8 mouse cellular contexts compared by ENCODE assay signal in genomic region chr16:33584455-33585082, GRCm38 (mm10).
DNase-seq lines count a peak whose midpoint lies in the region; ATAC-seq and TF ChIP-seq lines count a peak whose summit lies in the region.

No protein-coding gene starts in this region.

- no peaks in the 10 kb centered on the region for H3K36me3 ChIP-seq in embryonic facial prominence, embryonic 13.5 days
- H3K36me3 ChIP-seq in hindbrain, embryonic 12.5 days: no peaks in the 10 kb centered on the region
- no peaks in the 10 kb centered on the region for H3K36me3 ChIP-seq in limb, embryonic 15.5 days

- no peaks in the 10 kb centered on the region for H3K27me3 ChIP-seq in embryonic facial prominence, embryonic 13.5 days
- H3K27me3 ChIP-seq in hindbrain, embryonic 12.5 days: no peaks in the 10 kb centered on the region
- no peaks in the 10 kb centered on the region for H3K27me3 ChIP-seq in limb, embryonic 15.5 days

- peak overlapping the region; percentile 43 for H3K4me3 ChIP-seq in gastrocnemius, adult 2 months
- H3K4me3 ChIP-seq in embryonic facial prominence, embryonic 13.5 days: peak overlapping the region; percentile 32
- H3K4me3 ChIP-seq in hindbrain, embryonic 12.5 days: 0 out of 2 replicates have a peak overlapping the region, but pooled peaks have one; percentile 3
- peak overlapping the region; percentile 18 for H3K4me3 ChIP-seq in limb, embryonic 15.5 days

- TF ChIP-seq CTCF in gastrocnemius, adult 2 months (IDR thresholded peaks at IDR 0.05): no peak

- intact Hi-C loops in gastrocnemius, adult 2 months (cut with DNase I): no loop called here

- H3K4me2 ChIP-seq in embryonic facial prominence, embryonic 13.5 days: peak overlapping the region; percentile 57
- peak overlapping the region; percentile 42 for H3K4me2 ChIP-seq in hindbrain, embryonic 12.5 days (replicated peaks)
- peak overlapping the region; percentile 43 for H3K4me2 ChIP-seq in limb, embryonic 15.5 days

- no peaks in the 10 kb centered on the region for H3K9me3 ChIP-seq in embryonic facial prominence, embryonic 13.5 days
- no peaks in the 10 kb centered on the region for H3K9me3 ChIP-seq in hindbrain, embryonic 12.5 days (replicated peaks)
- no peaks in the 10 kb centered on the region for H3K9me3 ChIP-seq in limb, embryonic 15.5 days

- ATAC-seq in embryonic facial prominence, embryonic 13.5 days (ENCODE audit: insufficient number of reproducible peaks, insufficient read depth, low FRiP score, low TSS enrichment, low read depth): peak; percentile 16; the same call in 1 of the 2 replicates
- ATAC-seq in hindbrain, embryonic 12.5 days (ENCODE audit: low FRiP score): no peak; the same call in 1 of the 2 replicates
- no peak for ATAC-seq in limb, embryonic 15.5 days (ENCODE audit: insufficient number of reproducible peaks, low FRiP score, low TSS enrichment, low read depth)
- peak; percentile 48 for ATAC-seq in monocyte, adult 5-6 weeks (replicated peaks; ENCODE audit: insufficient number of reproducible peaks, low FRiP score, low TSS enrichment, poor library complexity, severe bottlenecking)

- peaks cover 42% of the 10 kb centered on the region for H3K4me1 ChIP-seq in embryonic facial prominence, embryonic 13.5 days
- peaks cover 41% of the 10 kb centered on the region for H3K4me1 ChIP-seq in hindbrain, embryonic 12.5 days
- H3K4me1 ChIP-seq in limb, embryonic 15.5 days: peaks cover 61% of the 10 kb centered on the region

- DNase-seq in gastrocnemius, adult 2 months: peak; percentile 29
- DNase-seq in gastrocnemius, postnatal 4 days (ENCODE audit: low spot score in 2 of 2): no peak
- DNase-seq in urinary bladder, postnatal 4 days (ENCODE audit: low spot score in 2 of 2): no peak
- DNase-seq in right cerebral cortex, adult 18-20 months: no peak

- peak overlapping the region; percentile 57; the same call in 1 of the 2 replicates for H3K9ac ChIP-seq in embryonic facial prominence, embryonic 13.5 days
- H3K9ac ChIP-seq in hindbrain, embryonic 12.5 days: no peak overlapping the region
- no peak overlapping the region for H3K9ac ChIP-seq in limb, embryonic 15.5 days

- H3K27ac ChIP-seq in gastrocnemius, adult 2 months: peak overlapping the region; percentile 86
- H3K27ac ChIP-seq in embryonic facial prominence, embryonic 13.5 days: peak overlapping the region; percentile 88
- peak overlapping the region; percentile 80 for H3K27ac ChIP-seq in hindbrain, embryonic 12.5 days
- H3K27ac ChIP-seq in limb, embryonic 15.5 days: peak overlapping the region; percentile 81

- 13% methylated on average over 13 of the region's 13 CpGs for WGBS in embryonic facial prominence, embryonic 13.5 days
- 21% methylated on average over 13 of the region's 13 CpGs for WGBS in hindbrain, embryonic 12.5 days
- 11% methylated on average over 13 of the region's 13 CpGs for WGBS in limb, embryonic 15.5 days

Comparison
In these comparisons a context has a peak if more than half of its experiments do, and no peak if none do; other contexts are left out.
1. ATAC-seq: peak in embryonic facial prominence, embryonic 13.5 days (single experiment) and monocyte, adult 5-6 weeks (single experiment); none in hindbrain, embryonic 12.5 days (single experiment) and limb, embryonic 15.5 days (single experiment).
2. Peak in every context shown above with its lines, with median percentiles within 50 percentile points of each other: H3K27ac ChIP-seq, H3K4me3 ChIP-seq and H3K4me2 ChIP-seq.